Mouse (Mus musculus): ENCODE measurements around the gene Cabin1.

GRCm38 (mm10) chr10:75650306-75650902, 113.7 kb downstream of the Cabin1 start:
- TF ChIP-seq CTCF (IDR thresholded peaks at IDR 0.05; ENCODE audit: extremely low read depth, insufficient read depth, insufficient read length, insufficient replicate concordance), result no peak
- TF ChIP-seq POLR2A (IDR thresholded peaks at IDR 0.05; ENCODE audit: low read depth, low read length), result no peak

Data from spleen, adult 2 months (tissue).